Comparison of ENCODE assay signal across 8 mouse cellular contexts in genomic region chr8:44937141-44937825, GRCm38 (mm10). TPM values are rescaled to one million over a fixed set of nuclear protein-coding genes. Genes with fewer than 3 reads are reported as not detected.
DNase-seq lines count a peak whose midpoint lies in the region; ATAC-seq and TF ChIP-seq lines count a peak whose summit lies in the region.

No protein-coding gene starts in this region.

- no peak for TF ChIP-seq POLR2A in heart, adult 2 months (IDR thresholded peaks at IDR 0.05; ENCODE audit: insufficient read depth, low read depth, low read length)
- TF ChIP-seq POLR2A in myocyte (IDR thresholded peaks at IDR 0.05; ENCODE audit: insufficient read length, low read depth): no peak

- H3K9ac ChIP-seq in heart, adult 2 months (ENCODE audit: low read depth, low read length): peak overlapping the region; percentile 70
- peak overlapping the region; percentile 66 for H3K9ac ChIP-seq in limb, embryonic 15.5 days

- H3K4me2 ChIP-seq in limb, embryonic 15.5 days: peak overlapping the region; percentile 74
- peak overlapping the region; percentile 99 for H3K4me2 ChIP-seq in myocyte (ENCODE audit: low read depth)

- H3K4me3 ChIP-seq in heart, adult 2 months: peak overlapping the region; percentile 84
- peak overlapping the region; percentile 81 for H3K4me3 ChIP-seq in limb, embryonic 15.5 days
- H3K4me3 ChIP-seq in myocyte: peak overlapping the region; percentile 79

- WGBS in heart, adult 2 months: under 1% methylated on average over 34 of the region's 34 CpGs
- WGBS in limb, embryonic 15.5 days: under 1% methylated on average over 34 of the region's 34 CpGs

- no peak for TF ChIP-seq EP300 in heart, adult 2 months (IDR thresholded peaks at IDR 0.05; ENCODE audit: insufficient read depth, low read depth, low read length)

- peak; percentile 66 for TF ChIP-seq CTCF in heart, adult 2 months (IDR thresholded peaks at IDR 0.05)

- no peaks in the 10 kb centered on the region for H3K4me1 ChIP-seq in heart, adult 2 months (ENCODE audit: control insufficient read depth, insufficient read depth, low read length)
- peaks cover 17% of the 10 kb centered on the region; the same call in 1 of the 2 replicates for H3K4me1 ChIP-seq in limb, embryonic 15.5 days

- no peaks in the 10 kb centered on the region for H3K9me3 ChIP-seq in limb, embryonic 15.5 days

- no peaks in the 10 kb centered on the region for H3K36me3 ChIP-seq in heart, adult 2 months (ENCODE audit: control insufficient read depth, insufficient read depth, low read length)
- 0 out of 2 replicates have a peak, but pooled peaks cover 5% of the 10 kb centered on the region for H3K36me3 ChIP-seq in limb, embryonic 15.5 days
- no peaks in the 10 kb centered on the region for H3K36me3 ChIP-seq in myocyte (ENCODE audit: control insufficient read depth, insufficient read depth)

- H3K27me3 ChIP-seq in heart, adult 2 months (ENCODE audit: control insufficient read depth, insufficient read depth, low read length): no peaks in the 10 kb centered on the region
- no peaks in the 10 kb centered on the region for H3K27me3 ChIP-seq in limb, embryonic 15.5 days
- H3K27me3 ChIP-seq in myocyte (ENCODE audit: control insufficient read depth, insufficient read depth, insufficient read length): no peaks in the 10 kb centered on the region

- no peak for ATAC-seq in limb, embryonic 15.5 days (ENCODE audit: insufficient number of reproducible peaks, low FRiP score, low TSS enrichment, low read depth)

- H3K79me2 ChIP-seq in heart, adult 2 months (replicated peaks; ENCODE audit: control insufficient read depth, insufficient read depth, low read length): no peaks in the 10 kb centered on the region
- H3K79me2 ChIP-seq in myocyte (ENCODE audit: control insufficient read depth, insufficient read depth): peaks cover 53% of the 10 kb centered on the region

- peak overlapping the region; percentile 18; the same call in 1 of the 2 replicates for H3K27ac ChIP-seq in heart, adult 2 months
- peak overlapping the region; percentile 94 for H3K27ac ChIP-seq in limb, embryonic 15.5 days

- H3ac ChIP-seq in myocyte (ENCODE audit: control insufficient read depth, insufficient read length): peak overlapping the region; percentile 63

- intact Hi-C loops in heart, adult 2 months (cut with DNase I): no loop called here

- peak; percentile 85 for DNase-seq in adrenal gland, adult 2 months
- DNase-seq in embryo, embryonic 10 days (ENCODE audit: low spot score): peak; percentile 72
- DNase-seq in heart, adult 2 months: peak; percentile 71 to 75
- DNase-seq in kidney, adult 8-10 months: peak; percentile 40 to 54
- peak; percentile 68 for DNase-seq in testis, postnatal 14 days (ENCODE audit: low spot score)
- DNase-seq in spleen, postnatal 4 days (ENCODE audit: low spot score in 2 of 2): no peak

TF ChIP-seq in myocyte, 11 proteins besides CTCF, POLR2A, EP300 and RAD21:
- no peak for TF ChIP-seq POLR2AphosphoS2 (IDR thresholded peaks at IDR 0.05; ENCODE audit: insufficient read length, low read depth)
- no peak for TF ChIP-seq REST (IDR thresholded peaks at IDR 0.05; ENCODE audit: insufficient read depth, insufficient read length)
- no peak for TF ChIP-seq MYOG (IDR thresholded peaks at IDR 0.05; ENCODE audit: control insufficient read depth in 1 of 3, insufficient read depth in 1 of 3, insufficient read length in 2 of 3, low read depth in 2 of 3)
- no peak for TF ChIP-seq CEBPB (IDR thresholded peaks at IDR 0.05; ENCODE audit: insufficient read depth, poor library complexity, severe bottlenecking)
- TF ChIP-seq USF1 (IDR thresholded peaks at IDR 0.05; ENCODE audit: low read depth): no peak
- TF ChIP-seq SRF (IDR thresholded peaks at IDR 0.05; ENCODE audit: control insufficient read depth, insufficient read length, low read depth): no peak
- no peak for TF ChIP-seq TCF12 (IDR thresholded peaks at IDR 0.05; ENCODE audit: insufficient read depth, poor library complexity, severe bottlenecking)
- no peak for TF ChIP-seq MYOD1 (IDR thresholded peaks at IDR 0.05; ENCODE audit: control insufficient read depth in 1 of 3, insufficient read length in 2 of 3, low read depth in 2 of 3)
- no peak for TF ChIP-seq TCF3 (IDR thresholded peaks at IDR 0.05; ENCODE audit: insufficient read length, low read depth)
- no peak for TF ChIP-seq MAX (IDR thresholded peaks at IDR 0.05; ENCODE audit: low read depth)
- no peak for TF ChIP-seq E2F4 (IDR thresholded peaks at IDR 0.05; ENCODE audit: insufficient read depth)

RNA-seq across cellular contexts. Expression of gene Fat1, which starts 2.0 kb away (rescaled TPM):
- total RNA-seq in adrenal gland, adult 2 months (2021): 10 to 100 TPM; 39.9 to 75.4 TPM
- polyA plus RNA-seq in adrenal gland, adult 2 months (2012; rRNA removed): 23.3 and 36.1 TPM in 2 replicates
- total RNA-seq in heart, adult 2 months (2021): 10 to 100 TPM; 16.6 to 18.7 TPM
- polyA plus RNA-seq in heart, adult 2 months (2012; rRNA removed): 9.8 and 14.0 TPM in 2 replicates
- 27.4 and 30.4 TPM in 2 replicates for polyA plus RNA-seq in limb, embryonic 15.5 days (2015; fragmentation: Nextera tagmentation; extraction: Ambion mirVana)
- polyA plus RNA-seq in myocyte (2012; fragmentation: generic; extraction: Trizol): 11.5 TPM

Comparison
In these comparisons a context has a peak if more than half of its experiments do, and no peak if none do; other contexts are left out.
1. DNase-seq: peak in adrenal gland, adult 2 months (single experiment), embryo, embryonic 10 days (single experiment), heart, adult 2 months (2 of 2), kidney, adult 8-10 months (2 of 2) and testis, postnatal 14 days (single experiment); none in spleen, postnatal 4 days (0 of 2).
2. Peak in every context shown above with its lines, with median percentiles within 50 percentile points of each other: H3K4me3 ChIP-seq.